Mouse (Mus musculus) liver, embryonic 12.5 days (tissue): Measurements from ENCODE around the gene Tmem117. TPM values are rescaled to one million over a fixed set of nuclear protein-coding genes. Genes with fewer than 3 reads are reported as not detected.

Source experiments
- ATAC-seq: fragments of 200-750 bp; cut with Nextera tagmentation; 2 replicates; pipeline ENCODE4 v1.8.0; 2017; ENCODE audit warnings: moderate number of reproducible peaks, mild to moderate bottlenecking, moderate library complexity
- H3K27ac ChIP-seq: fragments of 300-500 bp; sonication (generic); 2 replicates; pipeline ENCODE4 v1.5.1; 2016; ENCODE audit warnings: mild to moderate bottlenecking
- H3K27me3 ChIP-seq: fragments of 300-500 bp; sonication (generic); replicated peaks from 2 replicates; pipeline ENCODE4 v1.6.1; 2016; ENCODE audit warnings: mild to moderate bottlenecking, moderate library complexity
- H3K36me3 ChIP-seq: fragments of 300-500 bp; sonication (generic); 2 replicates; pipeline ENCODE4 v1.6.1; 2016; ENCODE audit warnings: mild to moderate bottlenecking, moderate library complexity
- H3K4me1 ChIP-seq: fragments of 300-500 bp; sonication (generic); 2 replicates; pipeline ENCODE4 v1.6.1; 2016
- H3K4me2 ChIP-seq: fragments of 300-500 bp; sonication (generic); 2 replicates; pipeline ENCODE4 v1.6.1; 2016; ENCODE audit warnings: mild to moderate bottlenecking, moderate library complexity
- H3K4me3 ChIP-seq: fragments of 300-500 bp; sonication (generic); 2 replicates; pipeline ENCODE4 v1.5.1; 2016; ENCODE audit warnings: mild to moderate bottlenecking, moderate library complexity
- H3K9ac ChIP-seq: fragments of 300-500 bp; sonication (generic); 2 replicates; pipeline ENCODE4 v1.6.1; 2016; ENCODE audit warnings: mild to moderate bottlenecking, moderate library complexity
- H3K9me3 ChIP-seq: fragments of 300-500 bp; sonication (generic); replicated peaks from 2 replicates; pipeline ENCODE4 v1.6.1; 2016; ENCODE audit warnings: mild to moderate bottlenecking, moderate library complexity
- WGBS: fragments of 180-500 bp; shearing (Covaris S2); methylation state at CpG from one replicate; pipeline ENCODE4 v1.1.7; 2016; ENCODE audit not compliant: insufficient replicate concordance; 5-methylcytosine and 5-hydroxymethylcytosine counted together
- polyA plus RNA-seq: library from polyadenylated mRNA; unstranded; fragments of >200 nt; fragmentation: Nextera tagmentation; extraction: Ambion mirVana; gene quantifications from 2 replicates; pipeline ENCODE4 v1.2.1, GENCODE M21; 2016

The Tmem117 gene
- polyA plus RNA-seq, 1 experiment from 2014 or later = not detected

- Histone ChIP-seq H3K27ac (no peak overlapping the region), H3K36me3 (no peaks in the 10 kb centered on the region), H3K4me3 (no peak overlapping the region), H3K9ac (no peak overlapping the region), H3K27me3 (no peaks in the 10 kb centered on the region), H3K9me3 (0 out of 2 replicates have a peak, but pooled peaks cover 11% of the 10 kb centered on the region), H3K4me1 (no peaks in the 10 kb centered on the region), H3K4me2 (no peak overlapping the region)
- WGBS = 65% methylated on average over 8 of the region's 8 CpGs
- no peak for ATAC-seq
Observed at GRCm38 (mm10) chr15:94793455-94793854, 164.4 kb downstream of the Tmem117 start.

GRCm38 (mm10) chr15:94795484-94795883 is 166.5 kb downstream of the Tmem117 start:
- 67% methylated on average over 4 of the region's 4 CpGs for WGBS
- Histone ChIP-seq H3K9me3 (0 out of 2 replicates have a peak, but pooled peaks cover 8% of the 10 kb centered on the region), H3K4me1 (no peaks in the 10 kb centered on the region), H3K4me3 (no peak overlapping the region), H3K27ac (no peak overlapping the region), H3K27me3 (no peaks in the 10 kb centered on the region), H3K4me2 (no peak overlapping the region), H3K9ac (no peak overlapping the region), H3K36me3 (no peaks in the 10 kb centered on the region)
- no peak for ATAC-seq

GRCm38 (mm10) chr15:94798236-94798635 is 169.2 kb downstream of the Tmem117 start:
- no peak overlapping the region for H3K4me2 ChIP-seq
- H3K36me3 ChIP-seq = no peaks in the 10 kb centered on the region
- 42% methylated on average over 3 of the region's 3 CpGs for WGBS
- no peak overlapping the region for H3K4me3 ChIP-seq
- H3K4me1 ChIP-seq = no peaks in the 10 kb centered on the region
- H3K9me3 ChIP-seq = 0 out of 2 replicates have a peak, but pooled peaks cover 8% of the 10 kb centered on the region
- no peak for ATAC-seq
- H3K27ac ChIP-seq = no peak overlapping the region
- no peaks in the 10 kb centered on the region for H3K27me3 ChIP-seq
- no peak overlapping the region for H3K9ac ChIP-seq

GRCm38 (mm10) chr15:94801462-94801861 is 172.4 kb downstream of the Tmem117 start:
- no peaks in the 10 kb centered on the region for H3K36me3 ChIP-seq
- no peaks in the 10 kb centered on the region for H3K27me3 ChIP-seq
- no peak overlapping the region for H3K9ac ChIP-seq
- no peaks in the 10 kb centered on the region for H3K4me1 ChIP-seq
- no peak for ATAC-seq
- no peak overlapping the region for H3K4me2 ChIP-seq
- H3K4me3 ChIP-seq = no peak overlapping the region
- no peaks in the 10 kb centered on the region for H3K9me3 ChIP-seq
- H3K27ac ChIP-seq = no peak overlapping the region
- WGBS = 67% methylated on average over 8 of the region's 8 CpGs

GRCm38 (mm10) chr15:94802820-94803219 is 173.8 kb downstream of the Tmem117 start:
- H3K9ac ChIP-seq = no peak overlapping the region
- no peak overlapping the region for H3K27ac ChIP-seq
- H3K4me3 ChIP-seq = no peak overlapping the region
- ATAC-seq = no peak
- no peaks in the 10 kb centered on the region for H3K27me3 ChIP-seq
- no peak overlapping the region for H3K4me2 ChIP-seq
- H3K36me3 ChIP-seq = no peaks in the 10 kb centered on the region
- H3K9me3 ChIP-seq = no peaks in the 10 kb centered on the region
- WGBS = 75% methylated on average over 17 of the region's 17 CpGs
- H3K4me1 ChIP-seq = no peaks in the 10 kb centered on the region

GRCm38 (mm10) chr15:94803624-94804342 is 174.8 kb downstream of the Tmem117 start:
- Histone ChIP-seq H3K9ac (no peak overlapping the region), H3K4me2 (no peak overlapping the region), H3K27ac (no peak overlapping the region), H3K27me3 (no peaks in the 10 kb centered on the region), H3K4me3 (no peak overlapping the region), H3K36me3 (no peaks in the 10 kb centered on the region), H3K9me3 (no peaks in the 10 kb centered on the region), H3K4me1 (no peaks in the 10 kb centered on the region)
- no peak for ATAC-seq
- 59% methylated on average over 17 of the region's 17 CpGs for WGBS

GRCm38 (mm10) chr15:94806005-94806404 is 177.0 kb downstream of the Tmem117 start:
- no peak for ATAC-seq
- H3K4me3 ChIP-seq = no peak overlapping the region
- H3K4me2 ChIP-seq = no peak overlapping the region
- 70% methylated on average over 3 of the region's 3 CpGs for WGBS
- no peaks in the 10 kb centered on the region for H3K4me1 ChIP-seq
- no peaks in the 10 kb centered on the region for H3K27me3 ChIP-seq
- 0 out of 2 replicates have a peak, but pooled peaks cover 5% of the 10 kb centered on the region for H3K9me3 ChIP-seq
- H3K27ac ChIP-seq = no peak overlapping the region
- H3K36me3 ChIP-seq = no peaks in the 10 kb centered on the region
- H3K9ac ChIP-seq = no peak overlapping the region

GRCm38 (mm10) chr15:94811550-94811949 is 182.5 kb downstream of the Tmem117 start:
- Histone ChIP-seq H3K36me3 (no peaks in the 10 kb centered on the region), H3K4me1 (no peaks in the 10 kb centered on the region)
- WGBS = 72% methylated on average over 5 of the region's 5 CpGs

GRCm38 (mm10) chr15:94814213-94815100 is 185.4 kb downstream of the Tmem117 start:
- Histone ChIP-seq H3K9me3 (0 out of 2 replicates have a peak, but pooled peaks cover 16% of the 10 kb centered on the region), H3K4me2 (no peak overlapping the region), H3K27ac (no peak overlapping the region), H3K9ac (no peak overlapping the region), H3K4me1 (no peaks in the 10 kb centered on the region), H3K27me3 (no peaks in the 10 kb centered on the region), H3K4me3 (no peak overlapping the region), H3K36me3 (no peaks in the 10 kb centered on the region)
- WGBS = 72% methylated on average over 15 of the region's 15 CpGs
- ATAC-seq = no peak

More at GRCm38 (mm10) chr15:94811550-94811949, 182.5 kb downstream of the Tmem117 start:
- H3K4me3 ChIP-seq = no peak overlapping the region
- no peak overlapping the region for H3K4me2 ChIP-seq
- no peak overlapping the region for H3K27ac ChIP-seq
- H3K9ac ChIP-seq = no peak overlapping the region
- 0 out of 2 replicates have a peak, but pooled peaks cover 16% of the 10 kb centered on the region for H3K9me3 ChIP-seq
- no peak for ATAC-seq
- H3K27me3 ChIP-seq = no peaks in the 10 kb centered on the region

GRCm38 (mm10) chr15:94835634-94836033 is 206.6 kb downstream of the Tmem117 start:
- no peak overlapping the region for H3K9ac ChIP-seq

GRCm38 (mm10) chr15:94838646-94839045 is 209.6 kb downstream of the Tmem117 start:
- no peaks in the 10 kb centered on the region for H3K36me3 ChIP-seq
- H3K9me3 ChIP-seq = 0 out of 2 replicates have a peak, but pooled peaks cover 9% of the 10 kb centered on the region
- H3K27me3 ChIP-seq = no peaks in the 10 kb centered on the region
- no peak for ATAC-seq
- H3K27ac ChIP-seq = no peak overlapping the region
- H3K4me2 ChIP-seq = no peak overlapping the region
- H3K4me3 ChIP-seq = no peak overlapping the region
- no peaks in the 10 kb centered on the region for H3K4me1 ChIP-seq
- H3K9ac ChIP-seq = no peak overlapping the region
- 69% methylated on average over 4 of the region's 4 CpGs for whole genome bisulfite sequencing

More at GRCm38 (mm10) chr15:94835634-94836033, 206.6 kb downstream of the Tmem117 start:
- WGBS = 60% methylated on average over 3 of the region's 3 CpGs
- Histone ChIP-seq H3K4me3 (no peak overlapping the region), H3K4me2 (no peak overlapping the region), H3K27ac (no peak overlapping the region), H3K27me3 (no peaks in the 10 kb centered on the region), H3K9me3 (0 out of 2 replicates have a peak, but pooled peaks cover 5% of the 10 kb centered on the region), H3K4me1 (no peaks in the 10 kb centered on the region), H3K36me3 (no peaks in the 10 kb centered on the region)
- ATAC-seq = no peak

GRCm38 (mm10) chr15:94847501-94847900 is 218.5 kb downstream of the Tmem117 start:
- Histone ChIP-seq H3K36me3 (no peaks in the 10 kb centered on the region), H3K4me3 (no peak overlapping the region), H3K27ac (no peak overlapping the region), H3K27me3 (no peaks in the 10 kb centered on the region), H3K4me2 (no peak overlapping the region), H3K9ac (no peak overlapping the region), H3K4me1 (no peaks in the 10 kb centered on the region), H3K9me3 (0 out of 2 replicates have a peak, but pooled peaks cover under 1% of the 10 kb centered on the region)
- no peak for ATAC-seq
- 50% methylated on average over 2 of the region's 2 CpGs for WGBS
